Mouse (Mus musculus): ENCODE measurements around the gene Gnb2.

Gene Gnb2

DNA sequence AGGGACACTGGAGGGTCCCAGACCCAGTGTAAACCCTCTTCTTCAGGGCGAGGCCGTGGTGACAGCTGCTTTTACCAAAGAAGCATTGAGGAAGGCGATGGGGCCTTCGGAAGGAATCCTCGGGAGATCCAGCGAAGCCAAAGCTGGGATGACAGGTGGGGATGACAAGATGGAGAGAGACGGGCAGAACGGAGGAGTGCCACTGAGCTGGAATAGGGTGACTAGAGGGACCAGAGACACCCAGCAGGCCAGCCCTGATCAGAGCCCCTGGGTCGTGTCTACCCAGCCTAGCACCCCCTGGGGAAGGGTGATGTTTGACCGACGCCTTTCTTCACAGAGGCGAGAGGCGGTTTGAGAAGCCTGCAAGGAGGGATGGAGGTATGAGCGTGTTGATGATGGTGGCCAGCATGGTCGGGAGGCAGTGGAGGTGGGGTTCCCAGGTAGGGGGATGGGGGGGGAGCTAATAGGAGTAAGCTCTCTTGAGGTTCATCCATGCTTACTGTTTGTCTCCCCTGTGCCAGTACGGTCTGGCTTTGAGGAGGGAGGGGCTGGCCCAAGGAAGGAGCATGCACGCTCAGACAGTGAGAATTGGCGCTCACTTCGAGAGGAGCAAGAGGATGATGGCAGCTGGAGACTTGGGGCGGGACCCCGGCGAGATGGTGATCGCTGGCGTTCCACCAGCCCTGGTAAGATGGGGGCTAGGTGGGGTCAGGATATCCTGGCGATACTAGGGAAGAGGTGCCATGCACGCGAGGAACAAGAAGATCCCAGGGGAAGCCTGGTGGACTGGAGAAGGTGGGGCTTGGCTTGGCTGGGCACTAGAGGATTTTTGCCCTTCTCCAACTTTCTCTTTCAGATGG is 13.4 kb downstream of the Gnb2 start:
- in situ Hi-C loops (cut with MseI, MboI) = no loop called here

DNA sequence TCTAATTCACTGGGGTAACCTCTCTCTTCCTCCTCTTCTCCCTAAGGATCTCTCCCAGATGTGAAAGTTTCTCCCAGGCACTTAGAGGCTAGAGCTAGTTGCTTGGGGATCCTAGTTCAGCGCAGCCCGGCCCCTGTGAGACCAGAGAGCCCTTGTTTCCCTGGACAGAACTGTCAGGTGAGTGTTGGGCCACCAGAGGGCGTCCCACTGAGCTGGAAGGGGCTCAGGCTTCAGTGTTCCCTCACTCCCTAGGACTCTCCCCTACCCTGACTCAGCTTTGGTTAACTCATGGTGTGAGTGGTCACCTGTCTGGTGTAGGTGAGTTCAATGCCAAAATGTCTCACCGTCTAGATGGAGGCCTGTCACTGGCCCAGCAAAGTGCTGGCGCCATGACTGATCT is 14.9 kb downstream of the Gnb2 start, which contains the start of gene Gigyf1:
Gigyf1 (plus strand) TSS at position 113 of the 400 bp plus-strand sequence.
- in situ Hi-C loops (cut with MseI, MboI) = no loop called here

DNA sequence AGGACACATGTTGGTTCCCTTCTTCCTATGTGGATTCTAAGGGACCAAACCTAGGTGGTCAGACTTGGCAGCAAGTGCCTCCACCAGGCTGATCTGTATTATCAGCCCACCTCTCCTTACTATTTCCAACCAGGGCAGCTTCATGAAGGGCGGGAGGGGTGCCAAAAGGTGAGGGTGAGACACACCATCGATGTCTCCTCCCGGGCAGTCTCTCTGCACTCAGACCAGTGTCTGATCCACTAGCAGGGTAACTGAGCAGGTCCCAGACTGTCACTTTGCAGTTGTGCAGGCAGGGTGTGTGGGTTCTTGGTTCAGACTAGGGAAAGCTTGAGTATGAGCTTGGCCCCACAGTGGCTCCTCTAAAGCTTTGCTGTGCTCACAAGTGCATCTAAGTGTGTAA is 18.5 kb downstream of the Gnb2 start:
- in situ Hi-C loops (cut with MseI, MboI) = no loop called here

DNA sequence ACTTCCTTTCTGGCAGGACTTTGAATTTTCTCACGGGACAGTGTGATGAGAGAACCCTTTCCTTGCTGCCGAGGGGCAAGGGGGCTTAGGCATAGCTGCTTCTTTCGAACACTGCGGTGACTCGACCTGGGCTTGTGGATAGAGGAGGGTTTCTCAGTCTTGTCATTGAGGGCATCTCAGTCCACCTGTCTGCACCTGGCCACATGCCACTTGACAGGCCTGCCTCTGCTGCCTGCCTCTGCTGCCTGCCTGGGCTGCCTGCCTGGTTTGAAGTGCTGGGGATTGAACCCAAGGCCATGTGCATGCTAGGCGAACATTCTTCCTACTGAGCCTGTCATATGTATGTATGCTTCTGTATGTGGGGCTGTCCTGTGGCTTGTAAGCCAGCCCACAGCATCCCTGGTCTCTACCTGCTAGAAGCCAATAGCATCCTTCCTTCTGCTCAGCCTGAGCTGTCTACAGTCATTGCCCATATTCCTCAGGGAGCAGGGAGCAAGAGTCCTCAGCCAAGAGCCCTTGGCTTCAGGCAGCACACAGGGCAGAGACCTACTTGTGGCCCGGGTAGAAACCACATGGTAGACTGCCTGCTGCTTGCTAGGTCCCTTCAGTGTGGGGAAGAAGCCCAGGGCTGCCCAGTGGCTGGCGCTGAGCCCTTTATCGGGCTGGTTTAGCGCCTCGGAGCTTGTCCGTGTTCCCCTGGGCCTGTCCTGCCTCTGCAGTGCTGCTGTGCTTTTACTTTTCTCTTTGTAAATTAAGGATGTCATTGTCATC is 19.2 kb downstream of the Gnb2 start:
- in situ Hi-C loops (cut with MseI, MboI) = no loop called here

DNA sequence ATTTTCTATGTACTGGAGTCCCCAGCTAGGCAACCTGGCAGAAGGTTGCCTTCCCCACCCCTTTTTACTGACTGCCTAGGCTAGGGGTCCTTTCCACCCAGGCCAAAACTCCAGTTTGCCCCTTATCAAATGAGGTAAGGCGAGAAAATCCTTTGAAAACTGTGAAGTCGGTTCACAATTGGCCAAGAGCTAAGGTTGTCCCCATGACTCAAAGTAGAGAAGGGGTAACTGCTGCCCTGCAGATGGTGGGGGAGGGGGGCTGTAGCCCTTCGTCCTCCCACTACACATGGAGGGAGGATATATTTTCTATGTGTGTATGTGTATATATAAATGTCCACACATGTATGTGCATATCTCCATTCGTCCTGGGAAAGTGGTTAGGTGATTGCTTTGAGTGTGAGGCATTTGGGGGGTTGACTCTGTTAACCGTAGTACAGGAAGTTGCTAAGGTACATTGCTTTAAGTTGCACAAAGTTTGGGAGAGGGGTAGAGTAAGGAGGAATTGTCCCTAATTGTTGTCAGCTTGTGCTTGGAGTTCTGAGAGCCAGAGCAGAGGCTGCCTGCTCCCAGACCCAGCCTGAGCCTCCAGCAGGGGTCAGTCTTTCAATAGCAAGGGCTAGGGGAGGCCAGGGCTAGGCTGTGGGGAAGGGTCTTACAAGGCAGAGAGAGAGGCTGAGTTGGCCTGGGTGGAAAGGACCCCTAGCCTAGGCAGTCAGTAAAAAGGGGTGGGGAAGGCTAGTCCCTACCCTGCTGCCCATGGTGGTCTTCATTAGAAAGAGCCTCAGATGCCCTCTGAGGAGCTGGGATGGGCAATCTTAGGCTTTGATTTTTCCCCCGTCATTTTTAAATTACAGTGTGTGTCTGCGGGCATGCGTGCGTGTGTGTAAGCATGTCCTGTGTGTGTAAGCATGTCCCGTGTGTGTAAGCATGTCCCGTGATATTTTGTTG is 20.2 kb downstream of the Gnb2 start:
- in situ Hi-C loops (cut with MseI, MboI) = no loop called here

DNA sequence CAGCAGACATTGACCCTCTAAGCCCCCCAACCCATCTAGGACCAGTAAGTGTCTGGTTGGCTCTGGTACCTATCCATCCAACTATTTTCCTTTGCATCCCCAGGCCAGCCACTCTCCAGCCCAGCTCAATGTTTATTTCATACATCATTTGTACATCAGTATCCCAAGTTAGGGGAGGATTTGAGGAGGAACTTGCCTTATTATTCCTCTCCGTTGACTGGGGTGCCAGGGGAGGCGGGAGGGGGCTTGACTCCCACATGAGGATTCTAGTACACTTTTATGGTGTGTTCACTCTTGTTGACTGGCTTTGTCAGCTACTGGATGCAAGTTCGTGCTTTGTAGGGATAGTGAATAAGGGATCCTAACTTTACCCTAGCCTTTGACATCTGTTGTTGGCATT is 21.6 kb downstream of the Gnb2 start:
- in situ Hi-C loops (cut with MseI, MboI) = no loop called here

DNA sequence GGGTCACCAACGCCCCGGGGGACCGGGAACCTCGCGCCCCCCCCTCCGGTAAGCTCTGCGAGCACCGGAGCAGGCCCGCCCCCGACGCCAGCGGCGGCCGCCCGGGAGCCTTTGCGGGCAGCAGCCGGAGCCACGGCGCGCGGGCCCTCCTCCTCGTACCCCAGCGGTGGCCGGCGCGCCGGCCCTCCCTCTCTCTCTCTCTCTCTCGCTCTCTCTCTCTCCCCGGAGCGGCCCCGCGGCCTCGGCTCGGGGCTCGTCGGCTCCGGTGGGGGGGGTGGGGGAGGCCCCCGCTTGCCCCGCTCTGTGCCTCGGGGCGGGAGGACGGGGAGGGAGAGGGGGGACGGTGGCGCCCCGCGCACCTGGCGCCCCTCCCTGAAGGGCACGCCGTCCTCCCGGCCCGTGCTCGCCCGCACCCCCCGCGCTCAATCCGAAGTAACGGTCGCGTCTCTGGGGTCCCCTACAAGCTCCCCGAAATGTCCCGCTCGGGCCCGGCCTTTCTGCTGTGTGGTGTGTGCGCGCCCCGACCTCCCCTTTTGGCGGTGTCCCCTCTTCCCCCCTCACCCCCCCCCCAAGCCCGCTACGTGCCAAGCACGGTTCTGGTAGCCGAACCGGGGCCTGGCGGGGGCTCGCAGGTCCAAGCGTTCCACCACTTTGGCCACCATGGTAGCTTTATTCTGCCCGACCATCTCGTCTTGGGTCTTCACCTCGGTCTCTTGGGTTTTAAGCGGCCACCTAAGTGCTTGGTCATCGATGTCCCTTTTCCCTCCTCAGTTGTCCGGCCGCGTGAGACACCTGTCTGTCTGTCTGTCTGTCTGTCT is 22.5 kb downstream of the Gnb2 start:
- in situ Hi-C loops (cut with MseI, MboI) = no loop called here

DNA sequence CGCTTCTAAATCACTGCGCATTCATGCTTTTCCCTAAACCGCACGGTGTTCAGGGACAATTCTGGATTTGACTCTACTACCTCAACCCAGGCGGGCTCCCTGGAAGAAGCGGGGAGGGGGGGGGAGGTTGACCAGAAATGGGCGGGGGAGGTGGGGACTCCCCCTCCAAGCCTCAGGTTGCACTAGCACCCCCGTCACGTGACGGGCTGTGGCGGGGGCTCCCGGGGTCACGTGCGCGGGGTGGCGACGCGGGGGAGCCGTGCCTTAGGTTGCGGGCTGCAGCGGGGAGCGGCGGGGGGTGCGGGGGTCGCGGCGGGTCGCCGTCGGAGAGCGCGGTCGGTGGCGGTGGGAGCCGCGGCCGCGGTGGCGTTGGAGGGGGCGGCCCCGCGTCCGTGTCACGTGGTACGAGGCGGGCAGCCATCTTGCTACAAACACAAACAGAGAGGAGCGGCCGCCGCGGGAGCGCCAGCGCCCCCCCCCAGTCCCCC is 23.3 kb downstream of the Gnb2 start:
- in situ Hi-C loops (cut with MseI, MboI) = no loop called here

DNA sequence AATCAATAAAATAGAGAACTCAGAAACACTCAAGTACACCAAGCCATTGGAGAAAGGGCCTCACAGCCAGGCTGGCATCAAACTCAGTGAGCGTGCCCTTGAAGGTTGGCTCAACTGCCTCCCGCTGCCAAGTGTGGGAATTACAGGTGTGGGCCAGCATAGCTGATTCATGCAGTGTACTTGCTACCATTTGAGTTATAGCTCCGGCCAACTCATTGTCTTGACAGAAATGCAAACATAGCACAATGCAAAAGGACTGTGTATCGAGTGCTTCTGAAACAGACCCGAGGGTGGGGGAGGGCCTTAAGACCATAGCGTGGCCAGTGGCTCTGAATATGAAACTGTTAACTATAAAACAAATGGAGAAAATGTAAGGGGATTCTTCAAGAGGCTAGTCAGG is 29.3 kb downstream of the Gnb2 start:
- in situ Hi-C loops (cut with MseI, MboI) = no loop called here

DNA sequence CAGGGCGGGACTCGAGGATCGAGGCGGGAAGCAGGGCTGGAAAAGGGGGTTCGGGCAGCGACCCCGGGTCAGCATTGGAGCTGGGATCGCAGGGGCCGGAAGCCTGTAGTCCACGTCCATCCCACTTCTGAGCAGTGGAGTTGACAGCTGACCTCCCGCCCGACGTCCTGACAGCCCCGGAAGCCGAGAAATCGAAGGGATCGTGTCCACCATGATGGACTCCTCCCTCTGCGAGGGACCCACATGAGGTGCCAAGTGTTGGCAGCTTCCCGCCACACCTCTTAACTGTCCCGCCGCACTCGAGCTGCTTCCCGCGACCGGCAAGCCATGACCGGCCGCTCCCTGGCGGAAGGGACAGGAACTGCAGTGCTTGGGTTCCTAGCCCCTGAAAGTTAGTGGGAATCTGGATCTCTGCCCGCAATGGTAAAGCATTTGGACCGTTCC is 30.6 kb downstream of the Gnb2 start:
- in situ Hi-C loops (cut with MseI, MboI) = no loop called here

DNA sequence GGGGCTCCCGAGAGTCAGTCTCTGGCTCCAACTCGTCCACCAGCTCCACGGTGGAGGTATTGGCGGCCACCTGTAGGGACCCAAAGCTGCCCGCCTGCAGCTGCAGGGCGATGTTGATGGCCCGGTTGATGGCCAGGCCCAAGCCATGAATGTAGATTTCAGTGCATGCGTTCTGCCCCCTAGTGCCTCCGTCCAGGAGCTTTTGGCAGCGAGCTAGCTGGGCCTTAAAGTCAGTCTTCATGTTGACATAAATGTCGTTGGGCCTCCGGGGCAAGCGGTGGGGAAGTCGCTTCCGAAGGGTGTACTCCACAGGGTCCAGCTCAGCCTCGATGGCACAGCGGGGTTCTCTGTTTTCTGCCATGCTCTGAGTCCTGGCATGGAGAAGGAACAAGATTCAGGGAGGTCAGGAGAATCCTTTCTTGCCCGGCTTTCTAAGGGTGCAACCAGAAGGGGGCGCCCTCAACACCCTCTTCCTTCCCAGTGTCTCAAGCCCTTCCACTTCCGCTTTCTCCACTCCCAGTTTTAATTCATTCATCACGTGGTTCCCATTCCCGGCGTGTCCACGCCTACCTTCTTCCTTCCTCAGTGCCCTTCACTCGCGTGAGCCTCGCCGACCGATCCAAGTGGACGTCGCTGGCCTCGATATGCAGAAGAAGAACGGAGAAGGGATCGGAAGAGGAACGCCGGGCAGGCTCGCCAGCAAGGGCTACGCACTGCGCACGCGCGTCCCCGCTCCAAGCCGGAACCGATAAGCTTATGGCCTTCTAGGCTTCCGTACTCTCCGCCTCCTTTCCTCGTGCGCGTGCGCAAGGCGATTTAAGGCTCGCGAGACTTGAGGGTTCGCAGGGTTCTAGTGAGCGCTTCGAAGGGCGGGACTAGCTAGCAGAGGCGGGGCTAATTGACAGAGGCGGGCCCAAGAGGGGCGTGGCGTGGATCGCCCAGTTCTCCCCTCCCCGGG is 31.3 kb downstream of the Gnb2 start, which contains the start of gene Pop7:
Pop7 (minus strand) TSS at position 810 of the 958 bp plus-strand sequence.
- in situ Hi-C loops (cut with MseI, MboI) = no loop called here

DNA sequence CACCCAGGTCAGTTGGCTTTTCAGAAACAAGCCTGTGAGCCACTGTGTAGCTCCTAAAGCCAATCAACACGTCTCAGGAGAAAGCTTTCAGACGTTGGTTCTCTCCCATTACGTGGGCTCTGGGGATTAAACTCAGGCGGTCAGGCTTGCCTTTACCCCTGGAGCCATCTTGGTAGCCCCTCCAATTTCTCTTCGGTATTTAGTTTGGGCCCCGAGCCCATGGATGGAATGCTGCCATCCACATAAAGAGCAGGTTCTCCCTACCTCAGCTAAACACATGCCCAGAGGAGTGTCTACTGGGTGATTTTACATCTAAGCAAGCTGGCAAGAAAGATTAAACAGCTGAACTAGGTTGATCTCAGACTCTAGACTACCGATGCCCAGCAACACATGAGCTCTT is 33.1 kb downstream of the Gnb2 start:
- in situ Hi-C loops (cut with MseI, MboI) = no loop called here

DNA sequence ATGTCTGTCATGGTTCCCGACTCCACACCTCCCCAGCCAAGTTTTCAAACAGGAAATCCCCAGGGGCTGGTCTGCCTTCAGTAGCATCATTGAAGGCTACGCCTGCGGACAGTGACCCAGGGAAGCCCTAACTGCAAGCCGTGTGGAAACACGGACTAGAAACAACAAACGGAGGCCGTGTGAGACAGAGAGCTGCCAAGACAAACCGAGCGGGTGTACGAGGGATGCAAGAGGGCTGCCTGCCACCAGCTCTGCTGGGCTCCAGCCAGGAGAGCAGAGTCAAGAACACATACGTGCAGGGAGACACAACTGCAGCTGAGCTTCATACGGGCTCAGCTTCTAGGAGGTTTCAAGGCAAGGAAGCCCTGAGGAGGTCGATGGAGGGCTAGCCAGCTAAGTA is 39.5 kb downstream of the Gnb2 start:
- in situ Hi-C loops (cut with MseI, MboI) = no loop called here

DNA sequence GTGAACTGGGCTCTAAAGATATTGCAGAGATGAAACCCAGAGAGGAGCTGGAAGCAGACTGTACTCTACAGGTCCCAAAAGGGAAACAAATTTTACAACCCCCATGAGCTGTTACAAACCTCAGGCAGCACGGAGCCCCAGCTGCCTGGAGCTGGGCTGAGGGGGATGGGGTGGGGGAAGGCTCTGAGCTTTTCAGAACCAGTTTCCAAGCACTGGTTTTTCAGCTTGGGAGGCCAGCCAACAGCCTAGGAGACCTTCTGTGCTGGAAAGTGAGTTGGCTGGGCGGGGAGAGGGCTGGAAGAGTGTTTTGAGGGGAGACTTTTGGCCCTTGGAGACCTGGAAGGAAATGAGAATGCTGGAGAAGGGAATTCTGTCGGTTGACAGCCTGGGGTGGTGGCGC is 41.8 kb downstream of the Gnb2 start:
- in situ Hi-C loops (cut with MseI, MboI) = no loop called here

DNA sequence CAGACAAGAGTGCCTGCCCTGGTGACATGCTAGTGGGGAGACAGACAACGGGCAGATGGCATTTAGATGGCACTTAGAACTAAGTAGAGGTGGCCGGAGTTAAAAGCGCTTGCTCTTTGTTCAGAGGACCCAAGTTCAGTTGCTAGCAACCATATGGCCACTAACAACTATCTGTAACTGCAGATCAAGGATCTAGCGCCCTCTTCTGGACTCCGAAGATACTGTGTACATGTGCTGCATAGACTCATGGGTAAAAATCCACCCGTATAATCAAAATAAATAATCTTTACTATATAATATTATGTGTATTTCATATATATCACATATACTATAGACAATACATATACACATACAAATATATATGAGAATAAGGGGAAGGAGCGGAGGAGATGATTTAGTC is 45.7 kb downstream of the Gnb2 start:
- in situ Hi-C loops (cut with MseI, MboI) = no loop called here

DNA sequence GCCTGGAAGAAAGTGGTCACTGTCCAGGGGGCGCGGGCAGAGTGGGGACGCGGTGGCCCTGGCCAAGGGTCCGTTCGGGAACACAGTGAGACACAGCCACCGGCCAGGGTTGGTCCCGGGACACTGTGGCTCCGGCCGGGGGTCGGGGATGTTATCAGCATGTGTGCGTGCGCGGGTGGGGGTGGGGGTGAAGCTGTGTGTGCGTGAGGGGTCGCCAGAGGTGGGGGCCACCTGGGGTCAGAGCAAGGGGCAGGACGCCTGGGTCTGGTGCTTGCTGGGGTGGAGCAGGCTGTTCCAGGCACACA is 47.5 kb downstream of the Gnb2 start:
- in situ Hi-C loops (cut with MseI, MboI) = no loop called here

DNA sequence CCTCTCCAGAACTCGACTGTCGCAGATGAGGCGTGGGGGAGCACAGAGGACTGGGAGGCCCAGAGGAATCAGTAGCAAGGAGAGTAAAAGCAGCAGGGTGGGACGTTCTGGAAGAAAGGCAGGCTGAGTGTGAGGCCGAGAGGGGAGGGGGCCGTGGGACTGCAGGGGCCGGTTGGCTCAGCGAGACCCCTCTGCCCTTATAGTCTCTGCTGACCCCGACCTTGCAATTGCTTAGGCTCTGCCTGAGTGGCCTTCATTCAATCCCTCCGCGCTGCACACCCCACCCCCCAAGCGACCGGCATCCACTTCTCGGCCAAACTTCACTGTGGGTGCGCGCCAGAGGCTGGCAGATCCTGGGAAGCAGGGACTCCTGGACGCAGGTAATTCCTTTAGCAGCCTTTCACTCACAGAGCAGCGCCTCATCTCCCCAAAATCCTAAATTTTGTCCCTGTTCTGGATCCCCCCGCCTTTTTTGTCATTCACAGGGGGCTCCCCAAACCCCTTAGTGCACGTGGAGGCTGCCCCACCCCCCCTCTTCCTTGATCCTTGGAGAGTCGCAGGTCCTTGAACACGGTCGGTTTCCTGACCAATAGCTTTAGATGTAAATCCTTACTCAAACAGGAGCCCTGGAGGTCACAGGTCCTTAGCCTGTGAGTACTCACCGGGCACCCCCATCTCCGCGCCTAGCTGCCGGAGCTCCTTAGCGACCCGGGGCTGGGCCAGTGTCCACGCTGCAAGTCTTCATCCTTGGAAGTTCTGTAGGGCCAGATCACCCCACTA is 48.0 kb downstream of the Gnb2 start:
- in situ Hi-C loops (cut with MseI, MboI) = no loop called here

DNA sequence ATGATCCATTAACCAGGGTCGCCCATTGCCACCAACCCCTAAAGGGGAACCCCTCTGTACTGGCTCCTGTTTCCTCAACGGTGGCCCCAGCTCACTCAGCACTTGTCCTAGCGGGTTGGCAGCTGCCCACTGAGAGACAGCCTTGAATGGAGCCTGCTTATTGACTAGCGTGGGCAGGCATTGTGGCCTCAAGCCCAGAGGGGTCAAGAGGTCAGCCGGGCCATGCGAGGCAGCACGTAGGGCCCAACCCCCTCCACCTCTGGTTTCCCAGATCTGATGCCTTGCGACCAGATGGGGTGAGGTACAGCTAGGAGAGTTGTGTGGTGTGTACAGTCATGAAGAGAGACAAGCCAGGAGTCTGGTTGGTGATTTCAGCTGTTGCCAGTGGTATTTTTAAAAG is 51.4 kb downstream of the Gnb2 start:
- in situ Hi-C loops (cut with MseI, MboI) = no loop called here

DNA sequence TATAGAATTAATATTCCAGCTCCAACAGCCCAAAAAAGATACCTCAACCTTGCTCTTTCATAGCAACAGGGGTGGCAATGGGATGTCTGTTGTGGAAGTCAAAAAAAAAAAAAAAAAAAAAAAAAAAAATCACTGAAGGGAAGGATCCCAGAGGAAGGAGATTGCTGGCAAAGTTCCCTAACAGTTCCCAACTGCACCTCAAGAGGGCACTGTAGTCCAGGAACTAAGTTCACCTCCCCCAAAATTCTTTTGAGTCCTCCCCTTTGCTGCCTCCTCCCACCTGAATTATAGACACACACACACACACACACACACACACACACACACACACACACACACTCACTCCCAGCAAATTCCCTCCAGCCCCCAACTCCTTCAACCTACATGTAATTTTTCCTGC is 52.2 kb downstream of the Gnb2 start:
- in situ Hi-C loops (cut with MseI, MboI) = no loop called here
